Mouse (Mus musculus): ENCODE measurements around the gene Prkn. TPM values are rescaled to one million over a fixed set of nuclear protein-coding genes. Genes with fewer than 3 reads are reported as not detected.

Prkn gene
- polyA plus RNA-seq, 1 experiment from 2014 or later: 1.00 TPM

GRCm38 (mm10) chr17:11392622-11393294, 552.6 kb downstream of the Prkn start:
- Histone ChIP-seq H3K4me2 (ENCODE audit: low read depth, low read length) (no peak overlapping the region), H3K4me3 (ENCODE audit: low read depth, low read length) (no peak overlapping the region), H3K4me1 (ENCODE audit: insufficient read depth) (no peaks in the 10 kb centered on the region), H3K36me3 (replicated peaks; ENCODE audit: insufficient read depth, low read length) (no peaks in the 10 kb centered on the region), H3K27me3 (ENCODE audit: insufficient read depth, low read length) (no peaks in the 10 kb centered on the region), H3K9me3 (ENCODE audit: low read length) (no peaks in the 10 kb centered on the region; the same call in 1 of the 2 replicates), H3K9ac (replicated peaks) (no peak overlapping the region), H3K27ac (ENCODE audit: low read depth) (no peak overlapping the region)
- TF ChIP-seq CTCF (IDR thresholded peaks at IDR 0.05; ENCODE audit: low read depth) (no peak), EP300 (IDR thresholded peaks at IDR 0.05; ENCODE audit: low read depth) (no peak)
- DNase-seq: no peak
- ATAC-seq: no peak
- WGBS (ENCODE audit: insufficient replicate concordance): 61% methylated on average over 11 of the region's 11 CpGs

- WGBS (ENCODE audit: insufficient replicate concordance): 76% methylated on average over 6 of the region's 6 CpGs
- Histone ChIP-seq H3K4me1 (ENCODE audit: insufficient read depth) (no peaks in the 10 kb centered on the region), H3K9me3 (ENCODE audit: low read length) (no peaks in the 10 kb centered on the region), H3K4me3 (ENCODE audit: low read depth, low read length) (no peak overlapping the region), H3K36me3 (replicated peaks; ENCODE audit: insufficient read depth, low read length) (no peaks in the 10 kb centered on the region), H3K27ac (ENCODE audit: low read depth) (no peak overlapping the region), H3K4me2 (ENCODE audit: low read depth, low read length) (no peak overlapping the region), H3K27me3 (ENCODE audit: insufficient read depth, low read length) (no peaks in the 10 kb centered on the region), H3K9ac (replicated peaks) (no peak overlapping the region)
- ATAC-seq (no peak), DNase-seq (no peak)
- TF ChIP-seq CTCF (IDR thresholded peaks at IDR 0.05; ENCODE audit: low read depth) (no peak), EP300 (IDR thresholded peaks at IDR 0.05; ENCODE audit: low read depth) (no peak)
These were observed 554.4 kb downstream of the Prkn start for GRCm38 (mm10) chr17:11394607-11395006.

- no peaks in the 10 kb centered on the region for H3K36me3 ChIP-seq (replicated peaks; ENCODE audit: insufficient read depth, low read length)
- DNase-seq: no peak
- H3K27me3 ChIP-seq (ENCODE audit: insufficient read depth, low read length): no peaks in the 10 kb centered on the region
- ATAC-seq: no peak
- no peak overlapping the region for H3K4me3 ChIP-seq (ENCODE audit: low read depth, low read length)
- no peak overlapping the region for H3K9ac ChIP-seq (replicated peaks)
- TF ChIP-seq EP300 (IDR thresholded peaks at IDR 0.05; ENCODE audit: low read depth) (no peak), CTCF (IDR thresholded peaks at IDR 0.05; ENCODE audit: low read depth) (no peak)
- no peak overlapping the region for H3K4me2 ChIP-seq (ENCODE audit: low read depth, low read length)
- no peak overlapping the region for H3K27ac ChIP-seq (ENCODE audit: low read depth)
- H3K9me3 ChIP-seq (ENCODE audit: low read length): no peaks in the 10 kb centered on the region
- WGBS (ENCODE audit: insufficient replicate concordance): 78% methylated on average over 4 of the region's 4 CpGs
- no peaks in the 10 kb centered on the region for H3K4me1 ChIP-seq (ENCODE audit: insufficient read depth)
These were observed 557.5 kb downstream of the Prkn start for GRCm38 (mm10) chr17:11397678-11398077.

- ATAC-seq (no peak), DNase-seq (no peak)
- Histone ChIP-seq H3K4me1 (ENCODE audit: insufficient read depth) (no peaks in the 10 kb centered on the region), H3K9ac (replicated peaks) (no peak overlapping the region), H3K27ac (ENCODE audit: low read depth) (no peak overlapping the region), H3K4me3 (ENCODE audit: low read depth, low read length) (no peak overlapping the region), H3K9me3 (ENCODE audit: low read length) (no peaks in the 10 kb centered on the region), H3K4me2 (ENCODE audit: low read depth, low read length) (no peak overlapping the region), H3K27me3 (ENCODE audit: insufficient read depth, low read length) (no peaks in the 10 kb centered on the region), H3K36me3 (replicated peaks; ENCODE audit: insufficient read depth, low read length) (no peaks in the 10 kb centered on the region)
- 72% methylated on average over 2 of the region's 2 CpGs for WGBS (ENCODE audit: insufficient replicate concordance)
- TF ChIP-seq EP300 (IDR thresholded peaks at IDR 0.05; ENCODE audit: low read depth): no peak
- no peak for TF ChIP-seq CTCF (IDR thresholded peaks at IDR 0.05; ENCODE audit: low read depth)
These were observed 562.2 kb downstream of the Prkn start for GRCm38 (mm10) chr17:11402225-11402875.

GRCm38 (mm10) chr17:11411414-11411813, 571.2 kb downstream of the Prkn start:
- H3K9ac ChIP-seq (replicated peaks): no peak overlapping the region
- DNase-seq (no peak), ATAC-seq (no peak)
- no peak overlapping the region for H3K27ac ChIP-seq (ENCODE audit: low read depth)
- no peaks in the 10 kb centered on the region for H3K4me1 ChIP-seq (ENCODE audit: insufficient read depth)
- H3K27me3 ChIP-seq (ENCODE audit: insufficient read depth, low read length): no peaks in the 10 kb centered on the region
- TF ChIP-seq EP300 (IDR thresholded peaks at IDR 0.05; ENCODE audit: low read depth): no peak
- no peak for TF ChIP-seq CTCF (IDR thresholded peaks at IDR 0.05; ENCODE audit: low read depth)
- no peaks in the 10 kb centered on the region for H3K36me3 ChIP-seq (replicated peaks; ENCODE audit: insufficient read depth, low read length)
- 59% methylated on average over 10 of the region's 10 CpGs for WGBS (ENCODE audit: insufficient replicate concordance)
- H3K4me2 ChIP-seq (ENCODE audit: low read depth, low read length): no peak overlapping the region
- no peak overlapping the region for H3K4me3 ChIP-seq (ENCODE audit: low read depth, low read length)
- H3K9me3 ChIP-seq (ENCODE audit: low read length): no peaks in the 10 kb centered on the region

GRCm38 (mm10) chr17:11413688-11414087, 573.5 kb downstream of the Prkn start:
- H3K9me3 ChIP-seq (ENCODE audit: low read length): no peaks in the 10 kb centered on the region
- TF ChIP-seq EP300 (IDR thresholded peaks at IDR 0.05; ENCODE audit: low read depth): no peak
- no peak for TF ChIP-seq CTCF (IDR thresholded peaks at IDR 0.05; ENCODE audit: low read depth)
- H3K9ac ChIP-seq (replicated peaks): no peak overlapping the region
- no peaks in the 10 kb centered on the region for H3K4me1 ChIP-seq (ENCODE audit: insufficient read depth)
- H3K27me3 ChIP-seq (ENCODE audit: insufficient read depth, low read length): no peaks in the 10 kb centered on the region
- no peaks in the 10 kb centered on the region for H3K36me3 ChIP-seq (replicated peaks; ENCODE audit: insufficient read depth, low read length)
- H3K4me2 ChIP-seq (ENCODE audit: low read depth, low read length): no peak overlapping the region
- no peak overlapping the region for H3K4me3 ChIP-seq (ENCODE audit: low read depth, low read length)
- DNase-seq (no peak), ATAC-seq (no peak)
- no peak overlapping the region for H3K27ac ChIP-seq (ENCODE audit: low read depth)
- 76% methylated on average over 5 of the region's 5 CpGs for WGBS (ENCODE audit: insufficient replicate concordance)
